17 mouse cellular contexts compared by ENCODE assay signal in genomic region chr14:122380896-122381845, GRCm38 (mm10).
DNase-seq lines count a peak whose midpoint lies in the region; ATAC-seq lines count a peak whose summit lies in the region.
"Had no signal": no experiment of that assay in that cellular context is flagged by ENCODE, and none has a peak within 500 bp of the region (broad histone marks: within the 10 kb centered on the region; RNA-seq: fewer than 3 reads in every experiment).

No protein-coding gene starts in this region.

- no peak overlapping the region for H3K4me2 ChIP-seq in heart, embryonic 11.5 days
- H3K4me2 ChIP-seq in midbrain, embryonic 13.5 days (replicated peaks) = no peak overlapping the region
- H3K4me2 ChIP-seq: heart, embryonic 12.5 days; liver, embryonic 11.5 days had no signal

- H3K9me3 ChIP-seq in heart, embryonic 11.5 days (replicated peaks; ENCODE audit: control insufficient read depth, low read length) = no peaks in the 10 kb centered on the region
- H3K9me3 ChIP-seq in midbrain, embryonic 13.5 days = no peaks in the 10 kb centered on the region
- H3K9me3 ChIP-seq: embryonic facial prominence, embryonic 10.5 days; heart, embryonic 12.5 days had no signal

- H3K36me3 ChIP-seq in heart, embryonic 11.5 days (ENCODE audit: control insufficient read depth, insufficient read depth, low read length) = no peaks in the 10 kb centered on the region
- no peaks in the 10 kb centered on the region for H3K36me3 ChIP-seq in midbrain, embryonic 13.5 days
- H3K36me3 ChIP-seq: embryonic facial prominence, embryonic 10.5 days; heart, embryonic 12.5 days had no signal

- H3K4me1 ChIP-seq in heart, embryonic 11.5 days (ENCODE audit: control insufficient read depth, insufficient read depth, low read length) = peaks cover 4% of the 10 kb centered on the region
- H3K4me1 ChIP-seq in midbrain, embryonic 13.5 days (replicated peaks) = peaks cover 30% of the 10 kb centered on the region

- 82% methylated on average over 15 of the region's 15 CpGs for WGBS in heart, embryonic 11.5 days (ENCODE audit: insufficient replicate concordance)
- WGBS in midbrain, embryonic 13.5 days = 59% methylated on average over 15 of the region's 15 CpGs

- no peaks in the 10 kb centered on the region for H3K27me3 ChIP-seq in heart, embryonic 11.5 days (ENCODE audit: control insufficient read depth, insufficient read depth, low read length)
- peaks cover 79% of the 10 kb centered on the region for H3K27me3 ChIP-seq in midbrain, embryonic 13.5 days
- H3K27me3 ChIP-seq: heart, embryonic 12.5 days had no signal

- no peak overlapping the region for H3K27ac ChIP-seq in heart, embryonic 11.5 days (ENCODE audit: low read depth, low read length)
- peak overlapping the region; percentile 60 for H3K27ac ChIP-seq in midbrain, embryonic 13.5 days
- H3K27ac ChIP-seq: embryonic facial prominence, embryonic 10.5 days; layer of hippocampus, adult 2 months had no signal

- peak; percentile 78 for DNase-seq in heart, adult 11 months
- DNase-seq in cerebellum, postnatal 25 days = peak; percentile 84 to 89
- DNase-seq in adrenal gland, postnatal 4 days (ENCODE audit: low spot score in 2 of 2) = no peak
- DNase-seq in frontal cortex, postnatal 25 days (ENCODE audit: low spot score in 2 of 2) = no peak
- DNase-seq: adrenal gland, adult 2 months; gastrocnemius, postnatal 10 days; heart, postnatal 4 days; thymus, postnatal 25 days had no signal

- no peak for ATAC-seq in heart, embryonic 11.5 days (replicated peaks; ENCODE audit: insufficient number of reproducible peaks, low FRiP score, low TSS enrichment)
- peak; percentile 66; the same call in 1 of the 2 replicates for ATAC-seq in cerebellum, adult (ENCODE audit: insufficient number of reproducible peaks, low FRiP score, low TSS enrichment)
- ATAC-seq in midbrain, embryonic 13.5 days = 0 out of 2 replicates have a peak, but pooled peaks have one; percentile 51
- ATAC-seq in erythroblast, adult 5-6 weeks (replicated peaks; ENCODE audit: low FRiP score, poor library complexity, severe bottlenecking) = no peak
- ATAC-seq: lung, postnatal 0 days had no signal

- no peak overlapping the region for H3K9ac ChIP-seq in heart, embryonic 11.5 days (ENCODE audit: low read depth, low read length)
- no peak overlapping the region for H3K9ac ChIP-seq in midbrain, embryonic 13.5 days (replicated peaks)
- H3K9ac ChIP-seq: heart, embryonic 12.5 days had no signal

- H3K4me3 ChIP-seq in heart, embryonic 11.5 days (ENCODE audit: low read depth, low read length) = no peak overlapping the region
- no peak overlapping the region for H3K4me3 ChIP-seq in midbrain, embryonic 13.5 days (replicated peaks)
- H3K4me3 ChIP-seq: embryonic facial prominence, embryonic 10.5 days; heart, embryonic 12.5 days; layer of hippocampus, adult 2 months had no signal

Comparison
In these comparisons a context has a peak if more than half of its experiments do, and no peak if none do; other contexts are left out.
1. DNase-seq: peak in heart, adult 11 months (single experiment) and cerebellum, postnatal 25 days (2 of 2); none in adrenal gland, postnatal 4 days (0 of 2) and frontal cortex, postnatal 25 days (0 of 2).
2. ATAC-seq: peak in cerebellum, adult (single experiment) and midbrain, embryonic 13.5 days (single experiment); none in heart, embryonic 11.5 days (single experiment) and erythroblast, adult 5-6 weeks (single experiment).